Mouse (Mus musculus) lung, postnatal 10 days (tissue): ENCODE measurements around the gene Pabpn1l.
"Not testable (repeated sequence)": the region's sequence is repeated elsewhere in the genome, so short reads cannot be mapped to it uniquely, and the experiment has no call there.

Experiments used
- DNase-seq: peaks from one replicate; pipeline ENCODE4 v3.0.0; 2021

Gene Pabpn1l

GRCm38 (mm10) chr8:122644175-122644954, 21.8 kb upstream of the Pabpn1l start:
- no peak for DNase-seq

- DNase-seq, result peak; percentile 78
These were observed 19.5 kb upstream of the Pabpn1l start for GRCm38 (mm10) chr8:122642071-122642470.

GRCm38 (mm10) chr8:122641406-122641805, 18.9 kb upstream of the Pabpn1l start:
- no peak for DNase-seq

- no peak for DNase-seq
These were observed 18.3 kb upstream of the Pabpn1l start for GRCm38 (mm10) chr8:122640825-122641224.

GRCm38 (mm10) chr8:122639521-122640248, 17.1 kb upstream of the Pabpn1l start:
- peak; percentile 90 for DNase-seq

- DNase-seq, result peak; percentile 29
These were observed 16.1 kb upstream of the Pabpn1l start for GRCm38 (mm10) chr8:122638601-122639000.

- no peak for DNase-seq
These were observed 14.7 kb upstream of the Pabpn1l start for GRCm38 (mm10) chr8:122637230-122637629.

GRCm38 (mm10) chr8:122636803-122637175, 14.2 kb upstream of the Pabpn1l start:
- DNase-seq, result no peak

GRCm38 (mm10) chr8:122635878-122636802, 13.6 kb upstream of the Pabpn1l start:
- DNase-seq, result peak; percentile 24

GRCm38 (mm10) chr8:122633205-122633604, 10.7 kb upstream of the Pabpn1l start:
- DNase-seq, result peak; percentile 25

GRCm38 (mm10) chr8:122632134-122632533, 9.6 kb upstream of the Pabpn1l start:
- not testable (repeated sequence) for DNase-seq

GRCm38 (mm10) chr8:122630696-122631095, 8.2 kb upstream of the Pabpn1l start:
- DNase-seq, result no peak

- no peak for DNase-seq
These were observed 6.8 kb upstream of the Pabpn1l start for GRCm38 (mm10) chr8:122629388-122629787.

- no peak for DNase-seq
These were observed 4.4 kb upstream of the Pabpn1l start for GRCm38 (mm10) chr8:122626896-122627295.

GRCm38 (mm10) chr8:122625811-122626210, 3.3 kb upstream of the Pabpn1l start:
- DNase-seq, result no peak

- DNase-seq, result no peak
These were observed 2.1 kb upstream of the Pabpn1l start for GRCm38 (mm10) chr8:122624653-122625052.

GRCm38 (mm10) chr8:122623844-122624642, 1.5 kb upstream of the Pabpn1l start:
- DNase-seq, result peak; percentile 38

GRCm38 (mm10) chr8:122620446-122620845, 2.1 kb downstream of the Pabpn1l start:
- no peak for DNase-seq

GRCm38 (mm10) chr8:122618660-122619378, 3.7 kb downstream of the Pabpn1l start:
- no peak for DNase-seq

GRCm38 (mm10) chr8:122617947-122618546, 4.5 kb downstream of the Pabpn1l start:
- DNase-seq, result peak; percentile 94
